Mouse (Mus musculus) neural tube, embryonic 14.5 days (tissue): ENCODE data around the gene Lat. TPM values are rescaled to one million over a fixed set of nuclear protein-coding genes. Genes with fewer than 3 reads are reported as not detected.

ENCODE experiments used
- ATAC-seq: fragments of 200-750 bp; cut with Nextera tagmentation; 2 replicates; pipeline ENCODE4 v1.8.0; 2017; ENCODE audit warnings: low read depth, mild to moderate bottlenecking, moderate TSS enrichment, moderate library complexity
- H3K27ac ChIP-seq: fragments of 300-500 bp; sonication (generic); 2 replicates; pipeline ENCODE4 v1.5.1; 2014; ENCODE audit warnings: low read depth, mild to moderate bottlenecking, control low read depth, low read length, moderate library complexity, mixed read lengths
- H3K27me3 ChIP-seq: fragments of 300-500 bp; sonication (generic); 2 replicates; pipeline ENCODE4 v1.6.1; 2014; ENCODE audit warnings: low read length; ENCODE audit not compliant: control insufficient read depth, insufficient read depth
- H3K36me3 ChIP-seq: fragments of 300-500 bp; sonication (generic); 2 replicates; pipeline ENCODE4 v1.6.1; 2014; ENCODE audit warnings: low read length, mixed read lengths; ENCODE audit not compliant: control insufficient read depth, insufficient read depth
- H3K4me1 ChIP-seq: fragments of 300-500 bp; sonication (generic); 2 replicates; pipeline ENCODE4 v1.6.1; 2014; ENCODE audit warnings: low read length; ENCODE audit not compliant: control insufficient read depth, insufficient read depth
- H3K4me2 ChIP-seq: fragments of 300-500 bp; sonication (generic); 2 replicates; pipeline ENCODE4 v1.6.1; 2014; ENCODE audit warnings: mild to moderate bottlenecking, low read depth, low read length, control low read depth
- H3K4me3 ChIP-seq: fragments of 300-500 bp; sonication (generic); 2 replicates; pipeline ENCODE4 v1.5.1; 2014; ENCODE audit warnings: low read depth, low read length, control low read depth, mixed read lengths
- H3K9ac ChIP-seq: fragments of 300-500 bp; sonication (generic); replicated peaks from 2 replicates; pipeline ENCODE4 v1.6.1; 2014; ENCODE audit warnings: low read depth, mild to moderate bottlenecking, control low read depth, low read length, mixed read lengths
- H3K9me3 ChIP-seq: fragments of 300-500 bp; sonication (generic); 2 replicates; pipeline ENCODE4 v1.6.1; 2016; ENCODE audit warnings: low read length; ENCODE audit not compliant: control insufficient read depth
- WGBS: fragments of 180-500 bp; shearing (Covaris S2); extraction: QIAGEN DNeasy Blood & Tissue Kit; methylation state at CpG from one replicate; pipeline ENCODE4 v1.1.7; 2014; 5-methylcytosine and 5-hydroxymethylcytosine counted together
- polyA plus RNA-seq: library from polyadenylated mRNA; unstranded; fragments of >200 nt; fragmentation: Nextera tagmentation; extraction: Ambion mirVana; gene quantifications from 2 replicates; pipeline ENCODE4 v1.2.1, GENCODE M21; 2014

The Lat gene
- polyA plus RNA-seq, 1 experiment from 2014 or later = 1.3 TPM

- WGBS = 58% methylated on average over 1 of the region's 1 CpGs
- H3K4me1 ChIP-seq = no peaks in the 10 kb centered on the region
- ATAC-seq = no peak
These were observed 22.3 kb downstream of the Lat start for GRCm38 (mm10) chr7:126347098-126347497.

GRCm38 (mm10) chr7:126345969-126346368, 23.4 kb downstream of the Lat start:
- no peaks in the 10 kb centered on the region for H3K9me3 ChIP-seq
- H3K4me1 ChIP-seq = no peaks in the 10 kb centered on the region
- H3K4me3 ChIP-seq = no peak overlapping the region
- H3K27me3 ChIP-seq = no peaks in the 10 kb centered on the region
- no peak overlapping the region for H3K9ac ChIP-seq
- H3K36me3 ChIP-seq = no peaks in the 10 kb centered on the region
- no peak for ATAC-seq
- WGBS = 52% methylated on average over 3 of the region's 3 CpGs
- H3K27ac ChIP-seq = no peak overlapping the region
- no peak overlapping the region for H3K4me2 ChIP-seq

More at GRCm38 (mm10) chr7:126347098-126347497, 22.3 kb downstream of the Lat start:
- Histone ChIP-seq H3K36me3 (no peaks in the 10 kb centered on the region), H3K4me2 (no peak overlapping the region), H3K27me3 (no peaks in the 10 kb centered on the region), H3K27ac (no peak overlapping the region), H3K4me3 (no peak overlapping the region), H3K9me3 (no peaks in the 10 kb centered on the region), H3K9ac (no peak overlapping the region)

- ATAC-seq = no peak
- Histone ChIP-seq H3K27me3 (no peaks in the 10 kb centered on the region), H3K4me2 (no peak overlapping the region), H3K4me1 (no peaks in the 10 kb centered on the region), H3K36me3 (no peaks in the 10 kb centered on the region), H3K4me3 (no peak overlapping the region), H3K27ac (no peak overlapping the region), H3K9ac (no peak overlapping the region), H3K9me3 (no peaks in the 10 kb centered on the region)
- 73% methylated on average over 3 of the region's 3 CpGs for WGBS
These were observed 23.8 kb downstream of the Lat start for GRCm38 (mm10) chr7:126345557-126345956.

- Histone ChIP-seq H3K27ac (no peak overlapping the region), H3K36me3 (no peaks in the 10 kb centered on the region), H3K4me3 (no peak overlapping the region), H3K27me3 (no peaks in the 10 kb centered on the region), H3K9me3 (no peaks in the 10 kb centered on the region), H3K4me1 (no peaks in the 10 kb centered on the region), H3K9ac (no peak overlapping the region), H3K4me2 (no peak overlapping the region)
- ATAC-seq = no peak
- WGBS = 64% methylated on average over 6 of the region's 6 CpGs
These were observed 28.5 kb downstream of the Lat start for GRCm38 (mm10) chr7:126340896-126341295.

- WGBS = 72% methylated on average over 6 of the region's 6 CpGs
- no peak overlapping the region for H3K4me3 ChIP-seq
- H3K9me3 ChIP-seq = no peaks in the 10 kb centered on the region
- H3K27me3 ChIP-seq = no peaks in the 10 kb centered on the region
- no peaks in the 10 kb centered on the region for H3K36me3 ChIP-seq
- H3K9ac ChIP-seq = no peak overlapping the region
- no peak overlapping the region for H3K4me2 ChIP-seq
- no peak overlapping the region for H3K27ac ChIP-seq
- no peak for ATAC-seq
- no peaks in the 10 kb centered on the region for H3K4me1 ChIP-seq
These were observed 29.2 kb downstream of the Lat start for GRCm38 (mm10) chr7:126340206-126340618.

- Histone ChIP-seq H3K9ac (no peak overlapping the region), H3K36me3 (no peaks in the 10 kb centered on the region), H3K4me3 (no peak overlapping the region), H3K4me2 (no peak overlapping the region), H3K27me3 (no peaks in the 10 kb centered on the region), H3K27ac (no peak overlapping the region), H3K9me3 (no peaks in the 10 kb centered on the region), H3K4me1 (no peaks in the 10 kb centered on the region)
- ATAC-seq = no peak
- 70% methylated on average over 8 of the region's 8 CpGs for WGBS
These were observed 29.8 kb downstream of the Lat start for GRCm38 (mm10) chr7:126339521-126339971.

- 84% methylated on average over 8 of the region's 8 CpGs for WGBS
These were observed 30.5 kb downstream of the Lat start for GRCm38 (mm10) chr7:126338906-126339305.

GRCm38 (mm10) chr7:126335556-126335955, 33.8 kb downstream of the Lat start:
- no peak overlapping the region for H3K9ac ChIP-seq
- no peaks in the 10 kb centered on the region for H3K27me3 ChIP-seq
- no peak overlapping the region for H3K4me2 ChIP-seq
- H3K4me1 ChIP-seq = no peaks in the 10 kb centered on the region
- 96% methylated on average over 1 of the region's 1 CpGs for WGBS
- H3K36me3 ChIP-seq = no peaks in the 10 kb centered on the region
- no peak overlapping the region for H3K4me3 ChIP-seq
- no peak for ATAC-seq
- no peaks in the 10 kb centered on the region for H3K9me3 ChIP-seq
- no peak overlapping the region for H3K27ac ChIP-seq

More at GRCm38 (mm10) chr7:126338906-126339305, 30.5 kb downstream of the Lat start:
- Histone ChIP-seq H3K27ac (no peak overlapping the region), H3K4me2 (no peak overlapping the region), H3K36me3 (no peaks in the 10 kb centered on the region), H3K4me3 (no peak overlapping the region), H3K4me1 (no peaks in the 10 kb centered on the region), H3K27me3 (no peaks in the 10 kb centered on the region), H3K9ac (no peak overlapping the region), H3K9me3 (no peaks in the 10 kb centered on the region)
- ATAC-seq = no peak

GRCm38 (mm10) chr7:126332691-126333090, 36.7 kb downstream of the Lat start:
- 82% methylated on average over 3 of the region's 3 CpGs for WGBS
- Histone ChIP-seq H3K4me1 (no peaks in the 10 kb centered on the region), H3K4me2 (no peak overlapping the region), H3K27me3 (no peaks in the 10 kb centered on the region), H3K9me3 (no peaks in the 10 kb centered on the region), H3K9ac (no peak overlapping the region), H3K27ac (no peak overlapping the region), H3K4me3 (no peak overlapping the region), H3K36me3 (no peaks in the 10 kb centered on the region)
- ATAC-seq = no peak
